Mouse (Mus musculus): Measurements from ENCODE around the gene Hist1h1a. TPM values are rescaled to one million over a fixed set of nuclear protein-coding genes. Genes with fewer than 3 reads are reported as not detected.

The Hist1h1a gene
- polyA plus RNA-seq, 1 experiment from 2014 or later, result 3.9 TPM

DNA sequence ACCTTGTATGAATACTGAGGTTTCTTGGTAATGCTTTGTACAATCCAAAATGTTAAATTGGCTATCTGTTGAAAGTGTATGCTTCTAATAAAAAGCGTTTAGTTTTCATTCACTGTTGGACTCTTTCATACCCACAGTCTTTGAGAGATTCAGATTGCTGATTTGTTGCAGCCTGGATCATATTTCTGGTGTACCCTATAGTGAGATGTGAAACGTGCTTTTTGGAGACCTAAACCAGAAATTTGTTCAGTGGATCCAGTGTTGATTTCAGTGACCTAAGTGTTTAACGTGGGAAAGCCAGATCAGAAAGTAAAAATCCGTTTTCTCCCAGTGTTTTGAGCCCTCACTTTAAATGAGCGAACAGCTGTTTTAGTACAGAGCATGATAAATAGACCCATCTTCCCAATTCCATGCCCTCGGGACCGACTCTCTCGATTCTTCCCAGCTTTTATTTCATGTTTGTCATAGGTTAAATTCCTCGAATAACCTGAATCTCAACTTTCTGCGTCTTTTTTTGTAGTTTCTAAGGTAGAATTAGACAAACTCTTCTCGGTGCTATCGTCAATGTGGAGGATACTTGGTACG, 23.1 kb upstream of the Hist1h1a start:
- peak overlapping the region; percentile 52 for H3K4me3 ChIP-seq (ENCODE audit: low read depth, low read length)
- peaks cover 7% of the 10 kb centered on the region for H3K4me1 ChIP-seq (replicated peaks; ENCODE audit: control insufficient read depth, insufficient read depth, low read length)
- H3K4me2 ChIP-seq, result peak overlapping the region; percentile 91
- no peaks in the 10 kb centered on the region for H3K27me3 ChIP-seq (replicated peaks; ENCODE audit: control insufficient read depth, insufficient read depth, low read length)
- no peaks in the 10 kb centered on the region for H3K36me3 ChIP-seq (ENCODE audit: control insufficient read depth, insufficient read depth, low read length)
- H3K27ac ChIP-seq (ENCODE audit: low read depth, low read length), result peak overlapping the region; percentile 100
- H3K9me3 ChIP-seq (ENCODE audit: control insufficient read depth, low read length), result no peaks in the 10 kb centered on the region
- DNase-seq (ENCODE audit: low spot score) (no peak), ATAC-seq (replicated peaks; ENCODE audit: low FRiP score) (no peak)
- H3K9ac ChIP-seq (ENCODE audit: low read depth, low read length), result peak overlapping the region; percentile 83
- WGBS, result 23% methylated on average over 13 of the region's 13 CpGs

DNA sequence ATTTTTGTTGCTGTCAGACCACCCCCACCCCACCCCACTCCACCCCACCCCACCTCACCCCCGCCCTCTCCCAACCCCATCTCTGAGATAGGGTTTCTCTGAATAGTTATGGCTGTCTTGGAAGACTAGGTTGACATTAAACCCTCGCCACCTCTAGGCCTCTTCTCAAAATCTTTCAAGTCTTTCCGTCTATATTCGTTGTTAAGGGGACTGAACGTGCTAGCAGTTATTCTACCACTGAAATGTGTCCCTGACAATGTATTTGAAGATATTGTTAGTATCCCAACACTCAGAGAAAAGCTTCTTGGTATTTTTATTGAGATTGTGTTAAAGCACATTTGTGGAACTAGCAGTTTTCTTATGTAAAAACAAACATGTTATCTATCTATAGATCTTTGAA, 22.6 kb upstream of the Hist1h1a start:
- DNase-seq (ENCODE audit: low spot score) (no peak), ATAC-seq (replicated peaks; ENCODE audit: low FRiP score) (no peak)
- peak overlapping the region; percentile 83; the same call in 1 of the 2 replicates for H3K9ac ChIP-seq (ENCODE audit: low read depth, low read length)
- H3K4me1 ChIP-seq (replicated peaks; ENCODE audit: control insufficient read depth, insufficient read depth, low read length), result peaks cover 7% of the 10 kb centered on the region
- no peaks in the 10 kb centered on the region for H3K36me3 ChIP-seq (ENCODE audit: control insufficient read depth, insufficient read depth, low read length)
- no peaks in the 10 kb centered on the region for H3K27me3 ChIP-seq (replicated peaks; ENCODE audit: control insufficient read depth, insufficient read depth, low read length)
- H3K27ac ChIP-seq (ENCODE audit: low read depth, low read length), result peak overlapping the region; percentile 100
- no peaks in the 10 kb centered on the region for H3K9me3 ChIP-seq (ENCODE audit: control insufficient read depth, low read length)
- peak overlapping the region; percentile 52 for H3K4me3 ChIP-seq (ENCODE audit: low read depth, low read length)
- H3K4me2 ChIP-seq, result peak overlapping the region; percentile 91
- WGBS, result 32% methylated on average over 5 of the region's 5 CpGs

DNA sequence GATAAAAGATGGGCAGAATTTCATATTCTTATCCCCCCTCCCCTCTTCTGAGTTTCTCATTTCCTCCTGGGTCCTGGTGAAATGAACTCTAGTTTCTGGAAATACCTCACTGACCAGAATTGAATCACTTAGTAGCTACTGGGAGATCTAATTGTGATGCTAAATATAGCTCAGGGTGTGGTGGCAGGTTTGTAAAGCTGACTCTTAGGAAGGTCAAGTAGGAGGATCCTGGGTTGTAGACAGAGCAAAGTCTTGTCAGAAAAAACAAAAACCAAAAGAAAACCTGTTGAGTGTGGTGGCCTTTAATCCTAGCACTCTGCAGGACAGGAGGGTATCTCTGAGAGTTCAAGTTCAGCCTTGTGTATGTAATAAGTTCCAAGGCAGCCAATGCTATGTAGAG, 21.5 kb upstream of the Hist1h1a start:
- no peak overlapping the region for H3K4me3 ChIP-seq (ENCODE audit: low read depth, low read length)
- peak overlapping the region; percentile 74 for H3K27ac ChIP-seq (ENCODE audit: low read depth, low read length)
- no peaks in the 10 kb centered on the region for H3K9me3 ChIP-seq (ENCODE audit: control insufficient read depth, low read length)
- H3K27me3 ChIP-seq (replicated peaks; ENCODE audit: control insufficient read depth, insufficient read depth, low read length), result no peaks in the 10 kb centered on the region
- no peak for ATAC-seq (replicated peaks; ENCODE audit: low FRiP score)
- peak overlapping the region; percentile 53; the same call in 1 of the 2 replicates for H3K9ac ChIP-seq (ENCODE audit: low read depth, low read length)
- H3K36me3 ChIP-seq (ENCODE audit: control insufficient read depth, insufficient read depth, low read length), result no peaks in the 10 kb centered on the region
- peaks cover 7% of the 10 kb centered on the region for H3K4me1 ChIP-seq (replicated peaks; ENCODE audit: control insufficient read depth, insufficient read depth, low read length)
- DNase-seq (ENCODE audit: low spot score), result no peak
- peak overlapping the region; percentile 42 for H3K4me2 ChIP-seq

DNA sequence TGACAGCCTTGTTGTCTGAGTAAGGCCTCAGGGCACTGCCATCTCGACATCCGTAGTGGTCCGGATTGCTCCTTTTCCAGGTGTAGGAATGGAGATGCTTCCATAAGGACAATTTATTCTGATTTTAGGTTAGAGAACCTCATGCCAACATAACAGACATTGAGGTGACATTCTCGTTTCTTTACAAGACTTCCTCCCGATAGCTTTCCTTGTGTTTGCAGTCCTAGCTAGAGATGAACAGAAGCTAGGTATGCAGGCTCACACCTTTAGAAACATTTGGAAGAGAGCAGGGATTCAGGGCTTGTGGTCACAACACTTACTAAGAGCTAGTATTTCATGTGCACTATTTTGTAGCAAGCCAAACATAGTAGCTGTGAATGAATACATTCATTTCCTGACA, 20.3 kb upstream of the Hist1h1a start:
- 90% methylated on average over 5 of the region's 5 CpGs for WGBS
- Histone ChIP-seq H3K9ac (ENCODE audit: low read depth, low read length) (peak overlapping the region; percentile 58), H3K36me3 (ENCODE audit: control insufficient read depth, insufficient read depth, low read length) (no peaks in the 10 kb centered on the region), H3K4me3 (ENCODE audit: low read depth, low read length) (no peak overlapping the region), H3K27ac (ENCODE audit: low read depth, low read length) (peak overlapping the region; percentile 79), H3K27me3 (replicated peaks; ENCODE audit: control insufficient read depth, insufficient read depth, low read length) (no peaks in the 10 kb centered on the region), H3K4me2 (peak overlapping the region; percentile 34; the same call in 1 of the 2 replicates), H3K4me1 (replicated peaks; ENCODE audit: control insufficient read depth, insufficient read depth, low read length) (peaks cover 12% of the 10 kb centered on the region), H3K9me3 (ENCODE audit: control insufficient read depth, low read length) (no peaks in the 10 kb centered on the region)
- no peak for ATAC-seq (replicated peaks; ENCODE audit: low FRiP score)
- DNase-seq (ENCODE audit: low spot score), result no peak

DNA sequence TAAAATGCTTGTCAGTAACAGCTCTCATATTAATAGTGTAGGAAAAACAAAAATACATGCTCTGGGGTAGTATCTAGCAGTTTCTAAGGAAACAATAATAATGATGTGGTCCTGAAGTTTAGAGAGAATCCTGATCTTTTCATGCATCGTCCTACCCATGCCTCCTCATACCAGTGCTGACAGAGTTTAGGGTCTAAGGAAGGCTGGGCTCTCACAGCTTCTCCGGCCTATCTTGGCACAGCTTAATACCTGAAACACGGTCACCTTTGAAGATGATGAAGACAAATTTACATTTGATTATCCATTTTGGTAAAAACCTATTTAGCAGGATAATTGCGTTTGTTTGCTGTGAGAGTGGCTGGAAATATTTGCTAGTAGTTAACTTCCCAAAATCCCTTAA, 19.5 kb upstream of the Hist1h1a start:
- DNase-seq (ENCODE audit: low spot score) (no peak), ATAC-seq (replicated peaks; ENCODE audit: low FRiP score) (no peak)
- no peaks in the 10 kb centered on the region for H3K27me3 ChIP-seq (replicated peaks; ENCODE audit: control insufficient read depth, insufficient read depth, low read length)
- H3K36me3 ChIP-seq (ENCODE audit: control insufficient read depth, insufficient read depth, low read length), result no peaks in the 10 kb centered on the region
- 43% methylated on average over 4 of the region's 4 CpGs for WGBS
- peak overlapping the region; percentile 60 for H3K4me2 ChIP-seq
- H3K9me3 ChIP-seq (ENCODE audit: control insufficient read depth, low read length), result no peaks in the 10 kb centered on the region
- H3K27ac ChIP-seq (ENCODE audit: low read depth, low read length), result peak overlapping the region; percentile 100
- peak overlapping the region; percentile 77 for H3K9ac ChIP-seq (ENCODE audit: low read depth, low read length)
- H3K4me1 ChIP-seq (replicated peaks; ENCODE audit: control insufficient read depth, insufficient read depth, low read length), result peaks cover 18% of the 10 kb centered on the region
- peak overlapping the region; percentile 46 for H3K4me3 ChIP-seq (ENCODE audit: low read depth, low read length)

DNA sequence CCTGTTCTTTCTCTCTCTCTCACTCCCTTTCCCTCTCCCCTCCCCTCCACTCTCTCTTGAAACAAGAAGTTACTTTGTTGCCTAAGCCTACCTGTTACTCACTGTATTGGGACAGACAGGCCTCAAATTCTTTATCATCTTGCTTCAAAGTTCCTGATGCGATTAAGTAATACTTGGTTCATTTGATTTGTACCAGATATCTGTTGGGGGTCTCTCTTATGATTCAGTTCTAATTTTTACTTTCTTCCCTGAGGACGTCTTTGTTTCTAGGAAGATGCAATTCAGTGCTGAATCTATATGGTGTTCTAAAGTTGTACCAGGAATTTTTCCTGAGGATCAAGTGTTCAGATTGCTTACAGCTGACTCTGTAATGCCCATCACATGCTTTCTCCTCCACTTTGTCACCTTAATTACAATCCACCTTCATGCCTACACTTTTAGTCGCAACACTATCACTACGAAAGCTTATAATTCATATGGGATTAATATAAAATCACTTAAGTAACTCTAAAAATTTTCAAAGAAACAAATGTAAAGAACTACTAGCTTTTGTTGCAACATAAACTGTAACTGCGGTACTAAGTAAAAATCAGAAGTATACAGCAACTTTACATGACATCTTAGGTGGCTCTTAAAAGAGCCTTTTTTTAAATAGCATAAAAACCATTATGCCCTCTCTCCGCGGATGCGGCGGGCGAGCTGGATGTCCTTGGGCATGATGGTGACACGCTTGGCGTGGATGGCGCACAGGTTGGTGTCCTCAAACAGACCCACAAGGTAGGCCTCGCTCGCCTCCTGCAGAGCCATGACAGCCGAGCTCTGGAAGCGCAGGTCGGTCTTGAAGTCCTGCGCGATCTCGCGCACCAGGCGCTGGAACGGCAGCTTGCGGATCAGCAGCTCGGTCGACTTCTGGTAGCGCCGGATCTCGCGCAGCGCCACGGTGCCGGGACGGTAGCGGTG, 18.8 kb upstream of the Hist1h1a start:
- H3K4me3 ChIP-seq (ENCODE audit: low read depth, low read length), result peak overlapping the region; percentile 46
- WGBS, result 3% methylated on average over 13 of the region's 36 CpGs
- no peaks in the 10 kb centered on the region for H3K27me3 ChIP-seq (replicated peaks; ENCODE audit: control insufficient read depth, insufficient read depth, low read length)
- DNase-seq (ENCODE audit: low spot score) (no peak), ATAC-seq (replicated peaks; ENCODE audit: low FRiP score) (no peak)
- peaks cover 18% of the 10 kb centered on the region for H3K4me1 ChIP-seq (replicated peaks; ENCODE audit: control insufficient read depth, insufficient read depth, low read length)
- H3K4me2 ChIP-seq, result peak overlapping the region; percentile 60
- peak overlapping the region; percentile 77 for H3K9ac ChIP-seq (ENCODE audit: low read depth, low read length)
- H3K36me3 ChIP-seq (ENCODE audit: control insufficient read depth, insufficient read depth, low read length), result no peaks in the 10 kb centered on the region
- H3K9me3 ChIP-seq (ENCODE audit: control insufficient read depth, low read length), result no peaks in the 10 kb centered on the region
- H3K27ac ChIP-seq (ENCODE audit: low read depth, low read length), result peak overlapping the region; percentile 100

DNA sequence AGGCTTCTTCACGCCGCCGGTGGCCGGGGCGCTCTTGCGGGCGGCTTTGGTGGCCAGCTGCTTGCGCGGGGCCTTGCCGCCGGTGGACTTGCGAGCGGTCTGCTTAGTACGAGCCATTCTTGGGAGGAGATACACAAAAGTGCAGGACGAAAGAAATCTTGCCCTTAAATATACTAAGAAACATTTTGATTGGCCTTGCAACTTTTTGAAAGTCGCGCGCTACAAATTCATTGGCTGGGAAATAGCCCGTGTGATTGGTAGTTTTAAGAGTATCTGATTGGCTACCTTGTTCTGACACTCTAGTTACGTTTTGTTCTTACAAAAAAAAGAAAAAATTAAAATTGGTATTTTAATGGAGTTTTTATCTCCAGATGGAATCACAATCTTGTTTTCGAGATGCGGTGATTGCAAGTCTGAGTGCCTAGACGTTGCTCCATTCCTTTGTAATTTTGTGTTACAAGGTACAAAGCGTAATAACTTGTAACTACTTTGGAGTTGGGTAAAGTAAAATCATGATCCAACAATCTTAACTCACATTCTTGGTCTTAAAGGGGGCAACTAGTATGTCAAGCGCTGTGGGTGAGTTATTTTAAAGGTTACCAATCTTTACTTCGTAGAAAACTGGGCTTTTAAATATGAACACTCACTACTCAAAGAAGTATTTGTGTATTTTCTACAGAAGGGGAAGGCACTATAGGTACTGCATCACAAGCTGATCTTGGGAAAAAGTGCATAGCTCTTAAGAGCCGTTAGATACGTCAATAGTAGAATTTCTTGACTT, 17.9 kb upstream of the Hist1h1a start, which contains the start of gene Hist1h3c:
Gene Hist1h3c, minus strand, starts transcription at position 222 of the 781 bp plus-strand sequence.
- H3K9me3 ChIP-seq (ENCODE audit: control insufficient read depth, low read length), result no peaks in the 10 kb centered on the region
- peak within 1 kb of the TSS; percentile 60 for H3K4me2 ChIP-seq
- ATAC-seq (replicated peaks; ENCODE audit: low FRiP score), result peak; percentile 64
- no peaks in the 10 kb centered on the region for H3K36me3 ChIP-seq (ENCODE audit: control insufficient read depth, insufficient read depth, low read length)
- H3K27me3 ChIP-seq (replicated peaks; ENCODE audit: control insufficient read depth, insufficient read depth, low read length), result no peaks in the 10 kb centered on the region
- WGBS, result 1% methylated on average over 28 of the region's 28 CpGs
- H3K9ac ChIP-seq (ENCODE audit: low read depth, low read length), result peak within 1 kb of the TSS; percentile 88
- peaks cover 18% of the 10 kb centered on the region for H3K4me1 ChIP-seq (replicated peaks; ENCODE audit: control insufficient read depth, insufficient read depth, low read length)
- H3K4me3 ChIP-seq (ENCODE audit: low read depth, low read length), result peak within 1 kb of the TSS; percentile 47
- H3K27ac ChIP-seq (ENCODE audit: low read depth, low read length), result peak within 1 kb of the TSS; percentile 100
- peak; percentile 77 for DNase-seq (ENCODE audit: low spot score)
